Mouse (Mus musculus): ENCODE measurements around the gene Setdb1. TPM values are rescaled to one million over a fixed set of nuclear protein-coding genes. Genes with fewer than 3 reads are reported as not detected.
"Not testable (repeated sequence)": the region's sequence is repeated elsewhere in the genome, so short reads cannot be mapped to it uniquely, and the experiment has no call there.

The Setdb1 gene
- polyA plus RNA-seq, 1 experiment from 2014 or later, result 53.6 TPM

DNA sequence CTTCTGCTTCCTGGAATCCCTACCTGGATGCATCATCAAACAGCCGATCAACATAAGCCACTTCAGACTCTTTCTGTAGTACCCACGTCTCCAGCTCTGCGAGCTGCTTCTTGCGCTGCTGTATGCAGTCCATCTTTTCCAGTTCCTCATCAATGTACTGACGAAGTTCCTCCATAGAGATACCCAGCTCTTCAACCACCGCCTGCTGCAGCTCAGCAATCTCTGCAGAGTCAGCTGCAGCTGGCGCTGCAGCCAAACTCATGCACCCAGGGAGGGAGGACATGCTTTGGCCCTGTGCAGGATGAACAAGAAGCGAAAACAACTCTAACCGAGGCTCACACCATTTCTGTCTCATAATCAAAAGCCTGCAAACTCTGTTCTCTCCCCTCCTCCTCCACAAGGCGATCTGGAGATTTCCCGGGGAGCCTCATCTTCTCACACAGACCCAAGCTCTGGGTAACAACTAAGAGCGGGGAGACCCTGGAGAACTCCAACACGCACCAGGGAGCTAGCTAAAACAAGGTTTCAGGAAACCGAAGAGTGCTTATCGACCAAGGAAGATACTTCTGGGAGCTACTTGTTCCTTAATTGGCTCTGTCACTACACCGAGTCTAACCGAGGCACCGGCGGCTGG is 974 bp downstream of the Setdb1 start:
- WGBS, result 26% methylated on average over 5 of the region's 19 CpGs
- H3K36me3 ChIP-seq (ENCODE audit: control insufficient read depth, insufficient read depth, low read length), result peaks cover 25% of the 10 kb centered on the region
- H3K4me1 ChIP-seq (ENCODE audit: control insufficient read depth, insufficient read depth, low read length); H3K27ac ChIP-seq (replicated peaks; ENCODE audit: low read depth, low read length); H3K27me3 ChIP-seq (ENCODE audit: control insufficient read depth, insufficient read depth, low read length); ATAC-seq (ENCODE audit: low FRiP score, low TSS enrichment); DNase-seq; H3K9me3 ChIP-seq (ENCODE audit: control insufficient read depth, low read length); H3K9ac ChIP-seq (replicated peaks; ENCODE audit: low read length): not testable (repeated sequence)
- peak overlapping the region; percentile 50 for H3K4me2 ChIP-seq (ENCODE audit: low read length)
- peak overlapping the region; percentile 43 for H3K4me3 ChIP-seq (replicated peaks; ENCODE audit: low read depth, low read length)

DNA sequence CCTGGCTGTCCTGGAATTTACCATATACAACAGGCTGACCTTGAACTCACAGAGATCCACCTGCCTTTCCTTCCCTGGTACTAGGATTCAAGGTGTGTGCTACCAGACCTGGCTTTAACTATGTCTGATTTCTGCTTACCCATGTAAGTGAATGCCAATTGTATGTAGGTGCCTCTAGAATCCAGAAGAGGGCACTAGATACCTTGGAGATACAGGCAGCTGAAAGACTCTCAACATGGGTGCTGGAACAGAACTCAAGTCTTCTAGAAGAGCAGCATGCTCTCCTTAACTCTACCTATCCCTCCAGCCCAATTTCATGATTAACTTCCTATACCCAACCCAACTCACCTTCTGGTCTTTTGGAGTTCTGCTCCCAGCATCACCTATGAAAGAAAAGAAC is 7.5 kb downstream of the Setdb1 start:
- no peak overlapping the region for H3K4me3 ChIP-seq (replicated peaks; ENCODE audit: low read depth, low read length)
- no peak for ATAC-seq (ENCODE audit: low FRiP score, low TSS enrichment)
- no peaks in the 10 kb centered on the region for H3K27me3 ChIP-seq (ENCODE audit: control insufficient read depth, insufficient read depth, low read length)
- H3K9ac ChIP-seq (replicated peaks; ENCODE audit: low read length), result no peak overlapping the region
- peak; percentile 54 for DNase-seq
- no peaks in the 10 kb centered on the region for H3K4me1 ChIP-seq (ENCODE audit: control insufficient read depth, insufficient read depth, low read length)
- no peaks in the 10 kb centered on the region for H3K9me3 ChIP-seq (ENCODE audit: control insufficient read depth, low read length)
- H3K4me2 ChIP-seq (ENCODE audit: low read length), result no peak overlapping the region
- H3K27ac ChIP-seq (replicated peaks; ENCODE audit: low read depth, low read length), result no peak overlapping the region
- H3K36me3 ChIP-seq (ENCODE audit: control insufficient read depth, insufficient read depth, low read length), result peaks cover 81% of the 10 kb centered on the region

GRCm38 (mm10) chr3:95348343-95348742 is 8.7 kb downstream of the Setdb1 start:
- ATAC-seq (ENCODE audit: low FRiP score, low TSS enrichment); H3K27me3 ChIP-seq (ENCODE audit: control insufficient read depth, insufficient read depth, low read length); H3K9ac ChIP-seq (replicated peaks; ENCODE audit: low read length); H3K4me1 ChIP-seq (ENCODE audit: control insufficient read depth, insufficient read depth, low read length); DNase-seq; H3K27ac ChIP-seq (replicated peaks; ENCODE audit: low read depth, low read length); H3K9me3 ChIP-seq (ENCODE audit: control insufficient read depth, low read length); H3K4me3 ChIP-seq (replicated peaks; ENCODE audit: low read depth, low read length); H3K4me2 ChIP-seq (ENCODE audit: low read length): not testable (repeated sequence)
- WGBS, result 96% methylated on average over 5 of the region's 5 CpGs
- H3K36me3 ChIP-seq (ENCODE audit: control insufficient read depth, insufficient read depth, low read length), result peaks cover 80% of the 10 kb centered on the region

DNA sequence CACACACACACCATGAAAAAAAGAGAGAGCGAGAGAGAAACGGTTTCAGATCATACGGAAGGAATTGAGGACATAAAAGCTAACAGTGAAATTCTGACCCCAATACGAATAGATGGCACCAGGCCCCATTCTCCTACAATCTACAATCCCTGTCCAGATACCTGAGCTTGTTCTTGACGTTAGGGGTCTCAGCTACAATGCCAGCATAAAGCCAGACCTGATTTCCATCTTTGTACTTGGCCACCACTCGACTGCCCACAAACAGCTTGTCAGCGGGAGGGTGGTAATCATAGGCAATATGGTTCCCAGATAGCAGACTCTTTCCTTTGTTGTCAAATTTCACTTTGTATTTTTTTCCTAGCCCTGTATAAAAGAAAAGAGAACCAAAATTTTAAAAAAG is 10.5 kb downstream of the Setdb1 start:
- H3K36me3 ChIP-seq (ENCODE audit: control insufficient read depth, insufficient read depth, low read length), result peaks cover 83% of the 10 kb centered on the region
- no peaks in the 10 kb centered on the region for H3K27me3 ChIP-seq (ENCODE audit: control insufficient read depth, insufficient read depth, low read length)
- H3K9me3 ChIP-seq (ENCODE audit: control insufficient read depth, low read length), result no peaks in the 10 kb centered on the region
- H3K27ac ChIP-seq (replicated peaks; ENCODE audit: low read depth, low read length), result no peak overlapping the region
- no peak overlapping the region for H3K4me3 ChIP-seq (replicated peaks; ENCODE audit: low read depth, low read length)
- ATAC-seq (ENCODE audit: low FRiP score, low TSS enrichment) (no peak), DNase-seq (no peak)
- no peak overlapping the region for H3K4me2 ChIP-seq (ENCODE audit: low read length)
- WGBS, result 92% methylated on average over 7 of the region's 7 CpGs
- H3K4me1 ChIP-seq (ENCODE audit: control insufficient read depth, insufficient read depth, low read length), result no peaks in the 10 kb centered on the region
- no peak overlapping the region for H3K9ac ChIP-seq (replicated peaks; ENCODE audit: low read length)

- H3K4me1 ChIP-seq (ENCODE audit: control insufficient read depth, insufficient read depth, low read length); H3K9ac ChIP-seq (replicated peaks; ENCODE audit: low read length); H3K4me3 ChIP-seq (replicated peaks; ENCODE audit: low read depth, low read length); DNase-seq; H3K9me3 ChIP-seq (ENCODE audit: control insufficient read depth, low read length); H3K27ac ChIP-seq (replicated peaks; ENCODE audit: low read depth, low read length); H3K27me3 ChIP-seq (ENCODE audit: control insufficient read depth, insufficient read depth, low read length); H3K4me2 ChIP-seq (ENCODE audit: low read length); ATAC-seq (ENCODE audit: low FRiP score, low TSS enrichment): not testable (repeated sequence)
- WGBS, result 93% methylated on average over 9 of the region's 9 CpGs
- peaks cover 92% of the 10 kb centered on the region for H3K36me3 ChIP-seq (ENCODE audit: control insufficient read depth, insufficient read depth, low read length)
Observed at GRCm38 (mm10) chr3:95343356-95344000, 13.5 kb downstream of the Setdb1 start.

DNA sequence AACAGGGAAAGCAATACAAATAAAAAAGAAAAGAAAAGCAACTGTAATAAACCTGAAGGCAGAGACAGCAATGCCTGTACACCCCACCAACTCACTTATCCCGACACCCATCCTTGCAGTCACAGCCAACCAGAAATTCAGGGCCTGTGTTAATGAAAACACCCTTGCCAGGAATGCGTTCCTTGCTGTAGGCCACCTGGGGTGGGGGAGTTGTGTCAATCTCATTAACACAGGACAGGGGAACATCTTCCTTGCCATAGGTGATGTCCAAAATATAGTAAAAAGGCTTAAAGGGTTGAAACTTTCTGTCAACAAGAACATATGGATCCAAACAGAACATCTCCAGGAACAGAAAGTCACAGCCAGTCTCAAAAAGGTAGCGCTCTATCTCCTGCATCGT is 18.8 kb downstream of the Setdb1 start:
- DNase-seq, result no peak
- H3K27me3 ChIP-seq (ENCODE audit: control insufficient read depth, insufficient read depth, low read length), result no peaks in the 10 kb centered on the region
- no peak overlapping the region for H3K9ac ChIP-seq (replicated peaks; ENCODE audit: low read length)
- H3K9me3 ChIP-seq (ENCODE audit: control insufficient read depth, low read length), result no peaks in the 10 kb centered on the region
- no peaks in the 10 kb centered on the region for H3K4me1 ChIP-seq (ENCODE audit: control insufficient read depth, insufficient read depth, low read length)
- peaks cover 98% of the 10 kb centered on the region for H3K36me3 ChIP-seq (ENCODE audit: control insufficient read depth, insufficient read depth, low read length)
- no peak overlapping the region for H3K4me3 ChIP-seq (replicated peaks; ENCODE audit: low read depth, low read length)
- no peak overlapping the region for H3K4me2 ChIP-seq (ENCODE audit: low read length)
- WGBS, result 96% methylated on average over 4 of the region's 4 CpGs
- ATAC-seq (ENCODE audit: low FRiP score, low TSS enrichment), result no peak
- H3K27ac ChIP-seq (replicated peaks; ENCODE audit: low read depth, low read length), result no peak overlapping the region

DNA sequence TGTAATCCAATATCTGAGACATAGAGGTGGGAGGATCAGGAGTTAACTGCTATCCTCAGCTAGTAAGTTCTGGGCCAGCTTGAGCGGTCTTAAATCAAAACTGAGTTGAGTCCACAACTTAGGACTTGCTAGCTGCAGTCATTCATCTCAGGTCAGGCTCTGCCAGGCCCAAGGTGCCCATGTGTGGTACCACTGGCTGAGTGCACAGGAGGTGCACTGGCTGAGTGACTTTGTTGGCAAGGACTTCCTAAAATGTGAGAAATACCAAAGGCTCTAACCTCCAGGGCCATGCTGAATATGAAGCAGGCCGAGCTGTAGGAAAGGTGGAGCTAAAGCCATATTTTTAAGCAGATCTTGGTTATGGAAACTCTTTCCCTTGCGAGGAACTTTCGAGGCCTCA is 19.7 kb downstream of the Setdb1 start:
- no peak overlapping the region for H3K27ac ChIP-seq (replicated peaks; ENCODE audit: low read depth, low read length)
- H3K36me3 ChIP-seq (ENCODE audit: control insufficient read depth, insufficient read depth, low read length), result peaks cover 98% of the 10 kb centered on the region
- no peak overlapping the region for H3K9ac ChIP-seq (replicated peaks; ENCODE audit: low read length)
- no peak overlapping the region for H3K4me3 ChIP-seq (replicated peaks; ENCODE audit: low read depth, low read length)
- H3K4me2 ChIP-seq (ENCODE audit: low read length), result no peak overlapping the region
- no peaks in the 10 kb centered on the region for H3K4me1 ChIP-seq (ENCODE audit: control insufficient read depth, insufficient read depth, low read length)
- H3K27me3 ChIP-seq (ENCODE audit: control insufficient read depth, insufficient read depth, low read length), result no peaks in the 10 kb centered on the region
- ATAC-seq (ENCODE audit: low FRiP score, low TSS enrichment), result no peak
- no peaks in the 10 kb centered on the region for H3K9me3 ChIP-seq (ENCODE audit: control insufficient read depth, low read length)
- no peak for DNase-seq
- whole genome bisulfite sequencing, result 98% methylated on average over 4 of the region's 4 CpGs

DNA sequence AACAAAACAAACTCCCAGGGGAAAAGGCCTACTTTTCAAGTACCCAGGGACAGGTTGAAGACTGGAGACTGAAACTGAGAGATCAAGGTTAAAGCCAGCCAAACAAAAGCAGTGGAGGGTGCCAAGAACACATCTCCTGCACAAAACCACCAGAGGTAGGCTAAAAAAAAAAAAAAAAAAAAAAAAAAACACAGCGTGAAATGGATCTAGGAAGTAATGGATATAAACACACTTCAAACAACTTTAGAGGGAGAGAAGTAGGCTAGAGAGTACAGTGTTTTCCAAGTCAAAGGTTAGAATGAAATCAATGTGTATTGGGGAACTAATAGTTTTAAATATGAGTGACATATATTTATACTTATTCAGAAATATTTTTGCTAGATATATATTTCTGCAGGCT is 25.5 kb downstream of the Setdb1 start:
- no peak for DNase-seq
- no peak overlapping the region for H3K4me3 ChIP-seq (replicated peaks; ENCODE audit: low read depth, low read length)
- H3K9ac ChIP-seq (replicated peaks; ENCODE audit: low read length), result no peak overlapping the region
- H3K4me1 ChIP-seq (ENCODE audit: control insufficient read depth, insufficient read depth, low read length), result no peaks in the 10 kb centered on the region
- no peaks in the 10 kb centered on the region for H3K27me3 ChIP-seq (ENCODE audit: control insufficient read depth, insufficient read depth, low read length)
- H3K9me3 ChIP-seq (ENCODE audit: control insufficient read depth, low read length), result no peaks in the 10 kb centered on the region
- WGBS, result 88% methylated on average over 1 of the region's 1 CpGs
- no peak overlapping the region for H3K4me2 ChIP-seq (ENCODE audit: low read length)
- peaks cover 84% of the 10 kb centered on the region for H3K36me3 ChIP-seq (ENCODE audit: control insufficient read depth, insufficient read depth, low read length)
- ATAC-seq (ENCODE audit: low FRiP score, low TSS enrichment), result no peak
- H3K27ac ChIP-seq (replicated peaks; ENCODE audit: low read depth, low read length), result no peak overlapping the region

GRCm38 (mm10) chr3:95328803-95329404 is 28.1 kb downstream of the Setdb1 start:
- no peak overlapping the region for H3K4me2 ChIP-seq (ENCODE audit: low read length)
- no peak overlapping the region for H3K9ac ChIP-seq (replicated peaks; ENCODE audit: low read length)
- H3K9me3 ChIP-seq (ENCODE audit: control insufficient read depth, low read length), result no peaks in the 10 kb centered on the region
- WGBS, result 98% methylated on average over 1 of the region's 1 CpGs
- ATAC-seq (ENCODE audit: low FRiP score, low TSS enrichment), result no peak
- H3K4me1 ChIP-seq (ENCODE audit: control insufficient read depth, insufficient read depth, low read length), result no peaks in the 10 kb centered on the region
- no peak for DNase-seq
- H3K36me3 ChIP-seq (ENCODE audit: control insufficient read depth, insufficient read depth, low read length), result peaks cover 86% of the 10 kb centered on the region
- no peak overlapping the region for H3K27ac ChIP-seq (replicated peaks; ENCODE audit: low read depth, low read length)
- no peaks in the 10 kb centered on the region for H3K27me3 ChIP-seq (ENCODE audit: control insufficient read depth, insufficient read depth, low read length)
- no peak overlapping the region for H3K4me3 ChIP-seq (replicated peaks; ENCODE audit: low read depth, low read length)
